Mouse (Mus musculus) ovary, postnatal 36 days (tissue): ENCODE results near the gene Dnal4.
A peak's percentile ranks its signal among the peaks of the same experiment; 100 is the strongest.
"Not testable (repeated sequence)": the region's sequence is repeated elsewhere in the genome, so short reads cannot be mapped to it uniquely, and the experiment has no call there.

Experiments
- DNase-seq: peaks from one replicate; pipeline ENCODE4 v3.0.0; 2022; ENCODE audit warnings: low spot score, mixed read lengths

Gene Dnal4

DNA sequence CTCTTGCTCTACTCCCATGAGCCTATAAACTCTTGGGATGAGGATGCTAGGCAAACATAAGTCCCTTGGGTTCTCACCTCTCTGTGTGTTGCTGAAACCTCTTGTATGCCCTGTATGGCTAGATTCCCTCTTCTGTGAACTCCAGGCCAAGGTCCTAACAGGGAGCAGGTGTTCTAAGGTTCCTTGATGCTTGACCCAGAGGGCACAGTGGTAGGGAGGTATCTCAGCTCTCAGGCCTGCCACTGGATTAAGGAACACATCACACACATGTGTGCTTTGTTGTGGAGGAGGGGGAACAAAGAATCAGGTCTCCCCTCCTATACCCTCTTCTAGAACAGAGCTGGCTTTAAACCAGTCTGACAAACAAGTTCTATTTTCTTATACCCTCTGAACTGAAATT, at the start of gene Dnal4:
TSS of gene Dnal4 (minus strand) at position 101 of the 400 bp plus-strand sequence.
- no peak for DNase-seq

DNA sequence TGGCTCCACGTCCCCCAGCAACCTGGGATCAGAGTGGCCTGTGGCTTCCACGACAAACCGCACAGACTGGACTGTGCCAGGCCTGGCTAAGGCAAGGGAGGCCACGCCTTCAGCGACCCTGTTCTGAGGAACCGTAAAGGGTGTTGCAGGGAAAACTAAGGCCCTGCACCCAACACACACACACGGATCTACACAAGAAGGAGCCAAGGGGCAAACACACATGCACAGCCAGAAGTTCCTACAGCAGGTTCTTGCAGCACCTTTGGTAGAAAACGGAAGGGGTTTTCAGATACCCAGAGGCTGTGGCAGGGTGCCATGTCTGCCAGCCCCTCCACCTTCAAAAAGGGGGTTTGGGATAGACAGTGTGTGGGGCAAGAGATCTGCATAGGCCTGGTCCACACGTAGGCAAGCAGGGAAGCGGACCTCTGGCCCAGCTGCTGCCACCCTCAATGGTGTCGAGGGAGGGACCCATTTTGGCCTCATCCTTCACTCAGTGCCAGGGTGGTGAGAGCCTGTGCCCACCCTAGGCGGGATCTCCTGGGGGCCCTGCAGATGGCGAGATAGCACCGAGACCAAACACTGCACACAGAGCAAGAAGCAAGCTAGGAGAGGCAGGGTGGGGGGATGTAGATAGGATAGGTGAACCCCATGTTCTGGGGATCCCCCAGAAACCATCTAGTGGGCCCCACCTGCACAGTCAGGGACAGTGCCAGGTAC, 49.6 kb upstream of the Dnal4 start:
- no peak for DNase-seq

DNA sequence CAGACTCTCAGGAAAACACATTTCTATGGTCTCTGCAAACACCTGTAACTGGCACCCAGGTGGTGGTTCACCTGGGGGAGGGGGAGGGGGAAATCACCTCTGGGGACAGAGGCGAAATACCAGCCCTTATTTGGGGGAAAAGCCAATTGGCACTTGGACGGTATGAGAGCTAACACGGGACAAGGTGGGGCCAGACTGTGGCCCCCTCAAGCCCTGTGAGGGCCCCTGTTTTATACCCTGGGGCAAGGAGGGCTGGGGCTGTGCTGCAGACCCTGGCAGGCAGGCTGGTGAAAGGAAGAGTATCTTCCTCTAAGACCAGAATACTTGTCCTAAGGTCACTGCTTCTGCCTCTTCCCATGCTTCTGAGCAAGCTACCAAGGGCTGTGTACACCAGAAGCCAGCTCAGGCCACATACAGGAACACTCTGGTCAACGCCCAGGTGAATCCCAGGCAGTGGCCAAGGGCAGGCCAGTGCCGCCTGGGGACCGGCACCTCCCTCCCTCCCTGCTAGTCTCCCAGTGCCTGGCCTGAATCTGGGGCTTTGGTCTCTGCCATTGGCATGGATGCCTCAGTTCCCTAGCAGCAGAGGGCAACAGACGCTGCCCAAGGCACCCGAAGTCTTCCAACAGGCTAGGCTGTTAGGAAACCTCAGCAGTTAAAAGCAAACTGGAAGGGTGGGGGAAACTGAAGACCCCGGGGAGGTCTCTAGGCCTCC, 48.7 kb upstream of the Dnal4 start:
- no peak for DNase-seq

DNA sequence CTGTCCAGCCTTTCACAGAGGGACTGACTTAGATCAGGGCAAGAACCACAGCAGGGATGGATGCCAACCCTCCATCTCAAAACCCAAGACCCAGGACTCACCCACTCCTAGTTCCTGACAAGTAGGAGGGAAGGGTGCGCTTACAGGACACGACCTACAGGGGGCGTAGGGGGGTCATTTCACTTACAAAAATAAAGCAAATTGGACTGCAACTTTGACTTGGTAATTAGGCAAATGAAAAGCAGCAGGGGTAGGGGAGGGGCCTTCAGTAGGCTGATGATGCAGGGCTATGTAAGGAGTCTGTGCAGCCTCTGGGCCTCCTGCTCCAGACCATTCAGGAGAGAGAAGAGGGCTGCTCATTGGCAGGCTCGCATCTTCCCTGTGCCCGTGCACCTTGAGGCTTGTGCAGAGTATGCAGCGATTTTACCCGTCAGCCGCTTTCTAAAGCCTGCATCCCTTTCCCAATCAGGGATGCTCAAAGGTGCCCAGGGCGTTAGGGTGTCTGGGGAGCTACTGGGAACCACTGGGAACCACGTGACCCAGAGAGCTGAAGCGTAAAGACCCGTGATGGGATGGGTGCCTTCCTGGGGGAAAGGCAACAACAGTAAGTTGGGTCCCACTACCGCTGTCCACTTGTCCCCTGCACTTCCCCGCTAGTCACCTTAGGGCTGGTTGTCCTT, 47.6 kb upstream of the Dnal4 start:
- DNase-seq: no peak

DNA sequence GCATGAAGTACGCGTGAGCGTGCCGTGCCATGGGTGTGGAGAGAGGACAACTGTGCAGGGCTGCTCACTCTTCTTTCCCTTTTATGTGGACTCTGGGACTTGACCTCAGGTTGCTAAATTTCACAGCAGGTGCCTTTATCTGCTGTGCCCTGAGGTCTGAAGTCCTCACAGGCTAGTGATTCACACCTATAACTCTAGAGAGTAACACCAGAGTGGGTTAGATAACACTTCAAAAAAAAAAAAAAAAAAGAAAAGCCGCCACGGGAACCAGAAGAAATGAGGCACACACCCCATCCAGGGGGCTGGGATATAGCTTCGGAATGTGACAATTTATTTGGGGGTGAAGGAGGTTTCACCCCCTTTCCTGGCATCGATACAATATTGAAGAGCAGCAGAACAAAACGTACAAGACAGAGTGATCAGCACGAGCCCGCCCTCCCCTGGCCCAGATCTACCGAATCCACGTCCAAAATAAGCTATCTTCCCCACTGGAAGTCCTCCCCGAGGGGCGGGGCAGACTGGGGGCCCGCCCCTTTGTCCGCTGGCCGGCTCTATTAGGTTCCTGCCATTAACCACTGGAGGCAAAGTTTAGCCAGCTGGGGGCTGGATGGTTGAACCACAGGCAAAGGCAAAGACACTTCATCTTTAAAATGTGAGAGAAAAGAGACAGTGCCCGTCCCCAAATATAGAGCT, 46.1 kb upstream of the Dnal4 start:
- DNase-seq: peak; percentile 66

DNA sequence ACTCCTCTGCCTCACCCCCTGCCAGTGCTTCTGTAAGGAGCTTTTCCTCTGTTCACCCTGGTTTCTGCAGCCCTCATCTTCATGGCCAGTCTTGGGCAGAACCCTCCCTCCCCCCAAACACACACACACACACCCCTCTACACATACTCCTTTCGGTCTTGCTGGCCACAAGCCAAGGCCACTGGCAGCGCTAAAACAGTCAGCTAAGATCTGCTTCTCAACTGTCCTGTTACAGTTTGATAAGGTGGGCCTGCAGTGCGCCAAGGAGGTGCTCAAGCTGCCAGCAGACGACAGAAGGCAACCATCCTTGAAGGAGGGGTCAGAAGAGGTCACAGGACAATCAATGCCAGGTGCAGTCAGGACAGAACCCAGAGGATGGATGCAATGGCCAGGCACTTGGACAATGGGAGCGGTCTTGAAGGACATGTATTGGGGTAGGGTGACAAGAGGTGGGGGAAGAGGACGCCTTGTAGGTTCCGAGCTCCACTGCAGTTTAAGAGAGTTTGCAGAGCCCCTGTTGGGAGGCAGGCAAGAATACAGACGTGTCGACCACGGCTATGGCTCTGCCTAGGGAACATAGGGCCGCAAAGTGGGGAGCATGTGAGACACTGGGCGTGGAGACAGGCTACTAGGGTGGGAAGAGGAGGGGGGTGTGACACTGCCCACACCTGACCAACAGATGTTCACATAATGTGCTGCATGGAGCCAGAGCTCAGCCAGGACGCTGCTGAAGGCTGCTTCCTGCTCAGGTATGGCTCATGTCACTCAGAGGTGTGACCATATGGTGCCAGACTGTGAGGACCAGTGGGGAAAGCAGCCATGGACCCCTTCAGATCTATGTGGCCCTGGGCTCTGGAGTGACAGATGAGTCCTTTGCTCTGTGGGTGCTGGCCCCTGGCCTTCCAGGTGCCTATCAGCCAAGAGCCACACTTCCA, 44.9 kb upstream of the Dnal4 start:
- peak; percentile 71 for DNase-seq

DNA sequence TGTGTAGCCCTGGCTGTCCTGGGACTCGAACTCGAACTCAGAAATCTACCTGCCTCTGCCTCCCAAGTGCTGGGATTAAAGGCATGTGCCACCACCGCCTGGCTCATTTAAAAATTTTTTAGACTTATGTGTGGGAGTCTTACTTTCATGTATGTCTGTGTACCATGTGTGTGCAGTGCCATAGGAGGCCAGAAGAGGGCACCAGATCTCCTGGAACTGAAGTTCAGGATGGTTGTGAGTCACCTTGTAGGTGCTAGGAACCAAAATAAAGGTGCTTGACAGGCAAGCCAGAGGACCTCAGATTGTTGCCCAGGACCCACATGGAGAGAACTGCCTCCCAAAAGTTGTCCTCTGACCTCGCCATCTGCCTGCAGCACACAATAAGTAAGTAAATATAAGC, 40.7 kb upstream of the Dnal4 start:
- no peak for DNase-seq

DNA sequence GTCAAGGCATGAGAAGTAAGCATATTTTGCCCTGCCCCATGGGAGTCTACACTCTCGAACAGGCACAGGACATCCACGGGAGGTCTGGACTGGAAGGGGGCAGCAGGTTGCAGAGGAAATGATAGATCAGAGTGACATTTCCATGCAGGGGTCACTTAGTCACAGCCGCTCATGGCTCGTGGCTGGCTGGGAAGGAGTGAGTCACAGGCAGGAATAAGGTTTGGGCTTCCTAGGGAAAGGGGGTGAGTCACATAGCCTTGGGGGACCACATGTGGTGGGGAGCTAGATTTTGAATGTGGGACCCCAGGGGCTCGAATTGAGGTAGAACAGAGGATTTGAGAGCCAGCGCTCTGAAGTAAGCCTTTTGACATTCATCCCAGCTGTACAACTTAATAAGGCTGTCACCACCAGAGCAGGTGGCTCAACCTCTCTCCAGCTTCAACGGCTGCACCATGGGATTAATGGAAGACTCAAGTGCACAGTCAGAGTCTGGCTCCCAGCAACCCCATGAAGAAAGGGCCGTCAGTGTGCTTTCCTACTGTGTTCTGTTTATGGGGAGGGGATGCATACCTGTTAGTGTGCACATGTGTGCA, 36.1 kb upstream of the Dnal4 start:
- DNase-seq: no peak

DNA sequence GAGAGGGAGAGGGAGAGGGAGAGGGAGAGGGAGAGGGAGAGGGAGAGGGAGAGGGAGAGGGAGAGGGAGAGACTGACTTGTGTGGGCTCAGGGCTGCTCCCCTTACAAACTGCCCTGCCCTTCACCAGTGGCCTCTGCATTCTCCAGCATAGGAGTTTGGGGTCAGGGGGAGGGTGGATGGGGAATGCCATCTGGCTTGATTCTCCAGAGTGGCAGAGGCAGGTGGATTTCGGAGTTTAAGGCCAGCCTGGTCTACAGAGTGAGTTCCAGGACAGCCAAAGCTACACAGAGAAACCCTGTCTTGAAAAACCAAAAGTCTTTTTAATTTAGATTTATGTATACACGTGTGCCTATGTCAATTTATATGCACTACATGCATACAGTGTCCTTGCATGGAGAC, 35.2 kb upstream of the Dnal4 start:
- DNase-seq: not testable (repeated sequence)

DNA sequence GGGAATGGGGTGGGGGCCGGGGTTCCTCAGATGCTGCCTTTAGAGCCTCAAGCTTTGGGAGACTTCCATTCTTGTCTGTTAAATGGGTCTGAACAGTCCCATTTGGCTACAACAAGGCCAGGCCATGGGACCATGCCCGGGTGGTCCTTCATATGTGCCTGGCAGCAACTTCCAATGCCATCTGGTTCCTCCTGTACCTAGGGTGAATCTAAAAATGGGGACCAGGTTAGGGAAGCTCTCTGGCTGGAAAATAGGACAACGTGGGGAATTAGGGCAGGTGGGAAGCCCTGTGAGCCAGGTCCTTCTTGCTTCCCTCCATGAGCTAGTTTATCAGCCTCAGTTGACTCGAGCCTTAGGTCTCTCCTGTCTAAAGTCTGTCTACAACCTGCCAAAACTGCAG, 33.3 kb upstream of the Dnal4 start:
- no peak for DNase-seq

DNA sequence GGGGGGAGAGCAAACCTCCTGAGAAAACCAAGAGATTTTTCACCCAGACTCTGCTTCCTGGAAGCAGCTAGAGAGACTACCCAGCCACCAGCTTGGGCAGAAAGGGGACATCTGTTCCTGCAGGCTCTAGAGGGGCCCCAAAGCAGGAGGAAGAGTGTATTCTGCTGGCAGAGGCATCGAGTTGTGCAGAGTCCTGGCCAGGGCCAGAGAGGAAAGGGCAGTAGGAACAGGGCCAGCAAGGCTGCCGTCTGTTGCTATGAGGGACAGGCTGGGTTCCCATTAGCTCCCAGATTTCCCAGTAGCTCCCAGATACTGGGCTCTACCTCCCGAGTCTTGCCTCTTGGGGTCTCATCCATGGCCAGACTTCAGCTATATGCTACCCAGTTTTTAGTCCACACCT, 32.4 kb upstream of the Dnal4 start:
- DNase-seq: no peak

DNA sequence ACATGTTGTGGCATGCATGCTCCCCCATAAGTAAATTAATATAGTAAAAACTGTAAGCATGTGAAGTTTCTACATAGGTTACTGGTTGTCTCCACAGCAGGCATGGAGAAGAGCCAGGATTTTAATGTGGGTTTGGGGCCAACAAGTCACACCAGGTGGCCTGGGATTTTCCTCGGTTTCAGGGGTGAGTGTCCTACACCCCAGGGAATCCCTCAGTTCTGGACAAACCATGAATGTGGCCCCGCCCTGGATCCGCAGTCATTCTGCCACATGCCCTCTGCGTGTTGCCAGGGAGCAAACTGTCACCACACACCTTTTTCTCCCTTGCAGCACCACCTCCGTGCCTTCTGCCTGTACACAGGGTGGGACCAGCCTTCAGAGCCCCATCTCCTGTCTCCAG, 31.0 kb upstream of the Dnal4 start:
- DNase-seq: no peak

DNA sequence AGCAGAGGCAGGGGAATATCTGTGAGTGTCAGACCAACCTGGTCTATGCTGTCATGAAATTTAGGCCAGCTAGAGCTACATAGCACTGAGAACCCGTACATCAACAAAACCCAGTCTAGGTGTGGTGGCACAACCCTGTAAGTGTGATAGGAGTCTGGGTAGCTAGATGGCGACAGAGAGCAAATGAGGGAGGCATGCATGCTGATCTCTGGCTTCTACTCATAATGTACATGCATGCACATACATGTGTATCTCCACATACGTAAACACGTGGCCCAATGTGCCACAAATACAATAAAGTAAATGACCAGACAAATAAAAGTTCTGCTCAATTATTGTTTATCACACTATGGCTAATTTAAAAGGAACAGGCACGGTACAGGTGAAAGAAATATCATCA, 30.5 kb upstream of the Dnal4 start:
- no peak for DNase-seq

DNA sequence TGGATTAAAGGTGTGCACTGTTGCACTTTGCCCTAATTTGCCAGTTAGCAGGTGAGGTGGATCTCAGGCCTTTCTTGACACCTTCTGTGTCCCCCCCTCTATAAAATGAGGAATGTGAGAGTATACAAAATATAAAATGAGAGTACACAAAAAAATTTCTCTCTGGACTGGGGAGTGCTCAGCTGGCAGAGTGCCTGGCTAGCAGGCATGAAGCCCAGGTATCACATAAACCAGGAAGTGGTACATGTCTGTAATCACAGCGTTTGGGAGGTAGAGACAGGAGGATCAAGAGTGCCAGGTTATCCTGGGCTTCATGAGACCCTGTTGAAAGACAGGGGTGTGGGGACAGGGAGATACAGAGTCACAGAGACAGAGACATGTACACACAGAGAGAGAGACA, 29.4 kb upstream of the Dnal4 start:
- no peak for DNase-seq

DNA sequence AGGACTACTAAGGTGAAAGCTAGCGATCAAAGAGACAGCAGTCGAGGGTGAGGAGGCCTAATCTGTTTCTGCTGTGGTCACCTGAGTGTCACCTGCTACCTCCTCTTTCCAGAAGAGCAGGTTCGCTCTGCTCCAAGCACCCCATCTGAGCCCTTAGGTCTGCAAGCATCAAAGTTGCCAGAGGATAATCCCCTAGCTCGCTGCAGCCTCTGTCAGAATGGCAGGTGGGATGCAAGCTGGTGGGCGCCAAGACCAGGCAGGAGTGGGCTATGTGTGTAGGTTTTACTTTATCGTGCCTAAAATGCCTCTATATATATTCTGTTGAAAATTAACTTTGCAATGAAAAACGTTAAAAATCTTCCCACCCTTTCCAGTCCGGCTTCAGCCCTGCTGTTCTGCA, 27.6 kb upstream of the Dnal4 start:
- DNase-seq: no peak

DNA sequence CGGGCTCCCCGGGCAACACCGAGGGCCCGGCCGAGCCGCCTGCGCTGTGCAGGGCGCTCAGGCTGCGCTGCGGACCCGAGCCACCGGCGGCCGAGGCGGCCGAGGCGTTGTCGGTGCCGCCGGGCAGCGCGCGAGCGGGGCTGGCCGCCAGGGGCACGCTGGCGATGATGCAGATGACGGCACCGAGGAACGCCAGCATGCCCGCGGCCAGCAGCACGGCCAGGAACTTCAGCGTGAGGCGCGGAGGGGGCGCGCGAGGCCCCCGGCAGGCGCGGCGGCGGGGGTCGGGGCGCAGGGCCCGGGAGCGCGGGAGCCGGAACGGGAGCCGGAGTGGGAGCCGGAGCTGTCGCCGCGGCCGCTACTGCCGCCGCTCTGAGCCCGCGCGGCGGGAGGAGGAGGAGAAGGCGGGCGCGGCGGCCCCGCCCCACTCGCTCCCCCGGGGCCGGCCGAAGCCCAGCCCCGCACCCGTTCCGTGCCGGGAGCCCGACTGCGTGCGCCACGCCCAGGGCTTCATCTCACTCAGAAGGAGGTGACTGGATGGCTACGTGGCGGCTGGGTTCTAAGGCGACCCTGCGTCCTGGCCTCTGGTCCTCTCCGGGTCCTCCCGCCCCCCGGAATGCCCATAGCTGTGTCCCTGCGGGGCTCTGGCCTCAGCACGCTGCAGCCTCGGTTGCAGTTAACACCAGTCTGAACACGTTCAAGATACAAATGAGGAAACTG, 26.9 kb upstream of the Dnal4 start, which contains the start of gene Nptxr:
TSS of gene Nptxr (minus strand) at position 415 of the 720 bp plus-strand sequence.
- peak; percentile 64 for DNase-seq

DNA sequence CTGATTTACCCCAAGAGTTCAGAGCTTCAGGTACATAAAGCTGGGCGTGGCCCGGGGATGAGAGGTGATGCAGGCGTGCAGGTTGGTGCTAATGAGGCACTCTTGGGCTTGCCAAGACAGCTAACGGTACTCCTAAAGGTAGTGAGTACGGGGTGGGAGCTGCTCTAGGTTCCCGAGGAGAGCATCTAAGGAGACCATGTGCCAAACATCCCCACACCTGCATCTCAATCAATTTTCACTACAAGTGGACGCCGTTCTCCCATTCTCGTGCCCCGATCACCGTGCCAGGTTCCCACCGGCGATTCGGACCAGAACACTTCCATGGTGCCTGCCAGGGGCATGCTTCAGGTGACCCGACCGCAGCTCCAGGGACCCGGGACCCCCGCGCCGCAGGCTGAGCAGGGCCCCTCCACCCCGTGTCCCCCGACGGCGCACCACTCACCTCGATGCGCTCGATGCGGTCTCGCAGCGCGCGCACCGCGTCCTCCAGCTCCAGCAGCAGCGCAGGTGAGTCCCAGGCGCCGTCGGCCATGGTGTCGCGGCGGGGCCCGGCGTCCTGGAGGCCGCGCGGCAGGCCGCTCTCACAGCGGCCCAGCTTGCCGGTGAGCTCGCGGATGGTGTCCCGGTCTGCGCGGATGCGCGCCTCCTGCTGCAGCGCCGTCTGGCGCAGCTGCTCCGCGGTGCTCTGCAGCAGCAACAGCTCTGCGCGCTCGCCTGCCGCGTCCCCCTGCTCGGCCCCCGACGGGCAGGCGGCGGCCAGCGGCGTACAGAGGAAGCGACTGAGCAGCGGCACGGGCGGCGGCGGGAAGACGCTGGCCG, 26.1 kb upstream of the Dnal4 start:
- DNase-seq: peak; percentile 45

DNA sequence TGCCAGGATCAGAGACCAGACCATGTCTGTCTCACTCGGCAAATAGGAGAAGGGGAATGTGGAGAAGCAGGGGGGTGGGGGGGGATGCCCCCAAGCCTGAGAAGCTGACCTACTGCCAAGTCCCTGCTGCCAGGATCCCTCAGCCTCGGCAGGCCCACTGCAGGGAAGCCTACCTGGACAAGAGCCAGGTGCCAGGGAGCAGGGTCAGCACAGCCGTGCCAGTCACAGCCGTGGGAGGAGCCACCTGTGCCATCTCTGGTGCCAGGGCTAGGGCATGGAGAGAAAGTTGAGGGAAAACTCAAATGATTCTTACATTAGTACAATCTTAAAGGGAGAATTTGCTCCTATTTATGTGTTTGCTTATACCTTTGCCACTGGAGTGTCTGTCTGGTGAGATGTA, 24.7 kb upstream of the Dnal4 start:
- no peak for DNase-seq

DNA sequence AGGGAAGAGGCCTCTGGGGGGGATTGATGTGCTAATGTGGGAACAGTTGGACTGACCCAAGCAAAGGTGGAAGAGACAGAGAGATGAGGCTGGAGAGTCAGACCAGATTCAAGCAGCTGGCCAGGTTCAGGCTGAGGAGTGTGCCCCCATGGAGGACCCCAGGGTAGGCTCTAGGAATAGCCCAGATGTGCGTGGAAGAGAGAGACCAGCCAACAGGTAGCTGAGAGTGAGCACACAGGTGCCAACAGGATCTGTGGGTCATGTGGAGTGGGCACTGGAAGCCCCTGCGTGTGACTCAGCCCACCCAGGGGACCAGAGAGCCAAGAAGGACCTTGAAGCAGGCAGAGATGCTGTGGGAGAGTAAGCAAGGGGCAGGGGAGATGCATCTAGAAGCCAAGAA, 24.0 kb upstream of the Dnal4 start:
- no peak for DNase-seq
